Mouse (Mus musculus): ENCODE data around the gene Sntg2. TPM values are rescaled to one million over a fixed set of nuclear protein-coding genes. Genes with fewer than 3 reads are reported as not detected.

The Sntg2 gene
- polyA plus RNA-seq, 1 experiment = 0.88 TPM

- WGBS = 48% methylated on average over 5 of the region's 5 CpGs
- Histone ChIP-seq H3K27ac (ENCODE audit: insufficient read depth, low read depth, low read length) (no peak overlapping the region), H3K27me3 (replicated peaks; ENCODE audit: control insufficient read depth, insufficient read depth, low read length) (no peaks in the 10 kb centered on the region), H3K4me3 (ENCODE audit: insufficient read depth, low read depth, low read length) (no peak overlapping the region), H3K36me3 (ENCODE audit: control insufficient read depth, insufficient read depth, low read length) (no peaks in the 10 kb centered on the region), H3K4me1 (ENCODE audit: control insufficient read depth, insufficient read depth, low read length) (no peaks in the 10 kb centered on the region)
- DNase-seq = no peak
- no peak for TF ChIP-seq POLR2A (IDR thresholded peaks at IDR 0.05; ENCODE audit: low read depth, low read length)
- no peak for TF ChIP-seq CTCF (conservative IDR thresholded peaks at IDR 0.05; ENCODE audit: insufficient read depth, insufficient read length, low read depth, low read length)
These were observed 86.1 kb downstream of the Sntg2 start for GRCm38 (mm10) chr12:30286888-30287573.

GRCm38 (mm10) chr12:30283741-30284140 lies 89.4 kb downstream of the Sntg2 start:
- Histone ChIP-seq H3K27me3 (replicated peaks; ENCODE audit: control insufficient read depth, insufficient read depth, low read length) (no peaks in the 10 kb centered on the region), H3K36me3 (ENCODE audit: control insufficient read depth, insufficient read depth, low read length) (no peaks in the 10 kb centered on the region), H3K4me3 (ENCODE audit: insufficient read depth, low read depth, low read length) (no peak overlapping the region), H3K4me1 (ENCODE audit: control insufficient read depth, insufficient read depth, low read length) (no peaks in the 10 kb centered on the region), H3K27ac (ENCODE audit: insufficient read depth, low read depth, low read length) (no peak overlapping the region)
- TF ChIP-seq POLR2A (IDR thresholded peaks at IDR 0.05; ENCODE audit: low read depth, low read length) (no peak), CTCF (conservative IDR thresholded peaks at IDR 0.05; ENCODE audit: insufficient read depth, insufficient read length, low read depth, low read length) (no peak)
- 75% methylated on average over 4 of the region's 4 CpGs for WGBS
- DNase-seq = no peak

DNA sequence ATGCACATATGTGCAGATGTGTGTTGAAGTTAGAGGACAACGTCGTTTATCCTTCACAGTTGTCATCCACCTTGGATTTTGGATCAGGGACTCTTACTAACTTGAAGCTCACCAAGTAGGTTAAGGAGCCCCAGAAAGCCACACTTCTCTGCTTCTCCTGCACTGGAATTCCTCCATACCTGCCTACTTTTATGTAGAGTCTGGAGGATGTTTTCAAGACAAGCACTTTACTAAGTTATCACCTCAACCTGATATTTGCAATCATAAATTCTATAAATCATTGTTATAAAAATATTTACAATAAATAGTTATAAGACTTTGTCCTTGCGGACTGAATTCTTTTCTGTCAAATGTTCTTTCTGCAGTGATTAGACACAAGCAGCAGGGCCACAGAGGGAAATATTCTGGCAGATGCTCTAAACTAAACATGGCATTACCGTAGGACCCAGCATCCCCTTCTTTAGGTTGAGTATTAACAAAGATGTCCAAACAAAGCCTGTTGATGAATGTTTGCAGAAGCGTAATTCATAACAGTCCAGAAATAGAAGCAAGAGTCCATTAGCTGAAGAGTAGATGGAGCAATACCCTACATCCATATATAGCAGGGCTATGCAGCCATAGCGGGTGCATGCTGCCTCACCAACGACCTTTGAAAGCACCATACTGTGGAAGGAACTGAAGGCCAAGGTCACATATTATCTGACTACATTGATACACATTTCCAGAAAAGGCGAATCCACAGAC lies 100.8 kb downstream of the Sntg2 start:
- TF ChIP-seq POLR2A (IDR thresholded peaks at IDR 0.05; ENCODE audit: low read depth, low read length) (no peak), CTCF (conservative IDR thresholded peaks at IDR 0.05; ENCODE audit: insufficient read depth, insufficient read length, low read depth, low read length) (no peak)
- H3K4me3 ChIP-seq (ENCODE audit: insufficient read depth, low read depth, low read length) = no peak overlapping the region
- no peaks in the 10 kb centered on the region for H3K36me3 ChIP-seq (ENCODE audit: control insufficient read depth, insufficient read depth, low read length)
- H3K27ac ChIP-seq (ENCODE audit: insufficient read depth, low read depth, low read length) = no peak overlapping the region
- WGBS = 90% methylated on average over 8 of the region's 8 CpGs
- no peaks in the 10 kb centered on the region for H3K4me1 ChIP-seq (ENCODE audit: control insufficient read depth, insufficient read depth, low read length)
- H3K27me3 ChIP-seq (replicated peaks; ENCODE audit: control insufficient read depth, insufficient read depth, low read length) = no peaks in the 10 kb centered on the region
- no peak for DNase-seq

- 75% methylated on average over 5 of the region's 5 CpGs for WGBS
- H3K4me3 ChIP-seq (ENCODE audit: insufficient read depth, low read depth, low read length) = no peak overlapping the region
- no peak overlapping the region for H3K27ac ChIP-seq (ENCODE audit: insufficient read depth, low read depth, low read length)
- TF ChIP-seq POLR2A (IDR thresholded peaks at IDR 0.05; ENCODE audit: low read depth, low read length) (no peak), CTCF (conservative IDR thresholded peaks at IDR 0.05; ENCODE audit: insufficient read depth, insufficient read length, low read depth, low read length) (no peak)
- no peaks in the 10 kb centered on the region for H3K27me3 ChIP-seq (replicated peaks; ENCODE audit: control insufficient read depth, insufficient read depth, low read length)
- no peaks in the 10 kb centered on the region for H3K36me3 ChIP-seq (ENCODE audit: control insufficient read depth, insufficient read depth, low read length)
- no peaks in the 10 kb centered on the region for H3K4me1 ChIP-seq (ENCODE audit: control insufficient read depth, insufficient read depth, low read length)
- no peak for DNase-seq
These were observed 109.0 kb downstream of the Sntg2 start for GRCm38 (mm10) chr12:30264206-30264605.

GRCm38 (mm10) chr12:30261187-30261586 lies 112.0 kb downstream of the Sntg2 start:
- no peak for TF ChIP-seq CTCF (conservative IDR thresholded peaks at IDR 0.05; ENCODE audit: insufficient read depth, insufficient read length, low read depth, low read length)
- no peak for TF ChIP-seq POLR2A (IDR thresholded peaks at IDR 0.05; ENCODE audit: low read depth, low read length)
- no peak for DNase-seq
- Histone ChIP-seq H3K36me3 (ENCODE audit: control insufficient read depth, insufficient read depth, low read length) (no peaks in the 10 kb centered on the region), H3K4me3 (ENCODE audit: insufficient read depth, low read depth, low read length) (no peak overlapping the region), H3K27ac (ENCODE audit: insufficient read depth, low read depth, low read length) (no peak overlapping the region), H3K4me1 (ENCODE audit: control insufficient read depth, insufficient read depth, low read length) (no peaks in the 10 kb centered on the region), H3K27me3 (replicated peaks; ENCODE audit: control insufficient read depth, insufficient read depth, low read length) (no peaks in the 10 kb centered on the region)
- 26% methylated on average over 2 of the region's 2 CpGs for WGBS

GRCm38 (mm10) chr12:30258641-30259040 lies 114.5 kb downstream of the Sntg2 start:
- Histone ChIP-seq H3K27me3 (replicated peaks; ENCODE audit: control insufficient read depth, insufficient read depth, low read length) (no peaks in the 10 kb centered on the region), H3K36me3 (ENCODE audit: control insufficient read depth, insufficient read depth, low read length) (no peaks in the 10 kb centered on the region), H3K27ac (ENCODE audit: insufficient read depth, low read depth, low read length) (no peak overlapping the region), H3K4me3 (ENCODE audit: insufficient read depth, low read depth, low read length) (no peak overlapping the region), H3K4me1 (ENCODE audit: control insufficient read depth, insufficient read depth, low read length) (no peaks in the 10 kb centered on the region)
- WGBS = 55% methylated on average over 2 of the region's 2 CpGs
- TF ChIP-seq POLR2A (IDR thresholded peaks at IDR 0.05; ENCODE audit: low read depth, low read length) (no peak), CTCF (conservative IDR thresholded peaks at IDR 0.05; ENCODE audit: insufficient read depth, insufficient read length, low read depth, low read length) (no peak)
- DNase-seq = no peak

DNA sequence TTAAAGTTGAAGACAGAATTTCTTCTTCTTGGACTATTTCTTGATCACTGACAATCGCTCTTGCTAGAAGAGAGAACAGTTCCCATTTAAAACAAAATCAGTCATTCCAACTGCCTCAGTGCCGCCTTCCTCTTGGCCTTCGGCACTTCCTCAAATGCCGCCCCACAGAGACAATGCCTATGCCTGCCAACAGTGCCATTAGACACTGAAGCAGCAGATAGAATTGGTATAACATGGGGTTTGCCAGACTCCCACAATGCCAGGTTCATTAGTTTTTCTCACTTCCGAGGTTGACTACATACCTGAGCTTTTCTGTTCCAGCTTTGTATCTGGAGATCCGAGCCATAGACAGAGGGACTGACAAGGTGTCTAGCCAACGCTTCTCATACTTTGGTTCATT lies 115.5 kb downstream of the Sntg2 start:
- no peaks in the 10 kb centered on the region for H3K27me3 ChIP-seq (replicated peaks; ENCODE audit: control insufficient read depth, insufficient read depth, low read length)
- no peak for DNase-seq
- no peak overlapping the region for H3K27ac ChIP-seq (ENCODE audit: insufficient read depth, low read depth, low read length)
- no peak for TF ChIP-seq POLR2A (IDR thresholded peaks at IDR 0.05; ENCODE audit: low read depth, low read length)
- no peak for TF ChIP-seq CTCF (conservative IDR thresholded peaks at IDR 0.05; ENCODE audit: insufficient read depth, insufficient read length, low read depth, low read length)
- H3K4me1 ChIP-seq (ENCODE audit: control insufficient read depth, insufficient read depth, low read length) = no peaks in the 10 kb centered on the region
- WGBS = 91% methylated on average over 7 of the region's 7 CpGs
- no peak overlapping the region for H3K4me3 ChIP-seq (ENCODE audit: insufficient read depth, low read depth, low read length)
- no peaks in the 10 kb centered on the region for H3K36me3 ChIP-seq (ENCODE audit: control insufficient read depth, insufficient read depth, low read length)
